Mouse (Mus musculus) kidney, adult 11 months (tissue): Measurements from ENCODE around the gene Xlr4b.
"Not testable (repeated sequence)": the region's sequence is repeated elsewhere in the genome, so short reads cannot be mapped to it uniquely, and the experiment has no call there.

ENCODE experiments used
- DNase-seq: peaks from one replicate; pipeline ENCODE4 v3.0.0; 2022

Gene Xlr4b

GRCm38 (mm10) chrX:73213819-73214564, at the start of gene Xlr4b:
Gene Xlr4b (plus strand): TSS chrX:73214333.
- not testable (repeated sequence) for DNase-seq

- not testable (repeated sequence) for DNase-seq
These were observed 37.2 kb upstream of the Xlr4b start, which contains the start of gene Spin2d for GRCm38 (mm10) chrX:73176889-73177288. Gene Spin2d (minus strand): TSS chrX:73176989.

- DNase-seq = peak; percentile 27
These were observed 22.2 kb upstream of the Xlr4b start, which contains the start of gene Xlr3b for GRCm38 (mm10) chrX:73191934-73192333. Gene Xlr3b (plus strand): TSS chrX:73192207.

GRCm38 (mm10) chrX:73225365-73225764, 11.2 kb downstream of the Xlr4b start:
- DNase-seq = no peak

GRCm38 (mm10) chrX:73227914-73228605, 13.9 kb downstream of the Xlr4b start, which contains the start of gene F8a:
Gene F8a (plus strand): TSS chrX:73228291.
- peak; percentile 80 for DNase-seq

- peak; percentile 67 for DNase-seq
These were observed 14.6 kb downstream of the Xlr4b start for GRCm38 (mm10) chrX:73228606-73229214.

GRCm38 (mm10) chrX:73229288-73229687, 15.2 kb downstream of the Xlr4b start:
- DNase-seq = no peak

- DNase-seq = not testable (repeated sequence)
These were observed 28.7 kb downstream of the Xlr4b start, which contains the start of gene Xlr4c for GRCm38 (mm10) chrX:73242821-73243325. Gene Xlr4c (minus strand): TSS chrX:73243130.

GRCm38 (mm10) chrX:73262428-73262827, 48.3 kb downstream of the Xlr4b start:
- DNase-seq = not testable (repeated sequence)

- not testable (repeated sequence) for DNase-seq
These were observed 51.1 kb downstream of the Xlr4b start, which contains the start of gene Xlr3c for GRCm38 (mm10) chrX:73265270-73265669. Gene Xlr3c (minus strand): TSS chrX:73265390.
